Mouse (Mus musculus) embryonic facial prominence, embryonic 14.5 days (tissue): Measurements from ENCODE around the gene Pinlyp. TPM values are rescaled to one million over a fixed set of nuclear protein-coding genes. Genes with fewer than 3 reads are reported as not detected.

Source experiments
- ATAC-seq: fragments of 200-750 bp; cut with Nextera tagmentation; 2 replicates; pipeline ENCODE4 v1.8.0; 2017; ENCODE audit warnings: low read depth, moderate number of reproducible peaks, moderate TSS enrichment
- DNase-seq: peaks from one replicate; pipeline ENCODE4 v3.0.0-alpha.2; 2015; ENCODE audit warnings: low spot score
- H3K27ac ChIP-seq: fragments of 300-500 bp; sonication (generic); replicated peaks from 2 replicates; pipeline ENCODE4 v1.5.1; 2014; ENCODE audit warnings: low read depth, mild to moderate bottlenecking, low read length, moderate library complexity
- H3K27me3 ChIP-seq: fragments of 300-500 bp; sonication (generic); replicated peaks from 2 replicates; pipeline ENCODE4 v1.6.1; 2014; ENCODE audit warnings: low read length; ENCODE audit not compliant: control insufficient read depth, insufficient read depth
- H3K36me3 ChIP-seq: fragments of 300-500 bp; sonication (generic); 2 replicates; pipeline ENCODE4 v1.6.1; 2014; ENCODE audit warnings: low read length, mixed read lengths; ENCODE audit not compliant: control insufficient read depth, insufficient read depth
- H3K4me1 ChIP-seq: fragments of 300-500 bp; sonication (generic); 2 replicates; pipeline ENCODE4 v1.6.1; 2014; ENCODE audit warnings: antibody characterized with exemption, low read length; ENCODE audit not compliant: control insufficient read depth, insufficient read depth
- H3K4me2 ChIP-seq: fragments of 300-500 bp; sonication (generic); 2 replicates; pipeline ENCODE4 v1.6.1; 2014; ENCODE audit warnings: low read depth, mild to moderate bottlenecking, low read length, moderate library complexity, mixed read lengths
- H3K4me3 ChIP-seq: fragments of 300-500 bp; sonication (generic); 2 replicates; pipeline ENCODE4 v1.5.1; 2014; ENCODE audit warnings: low read depth, mild to moderate bottlenecking, low read length
- H3K9ac ChIP-seq: fragments of 300-500 bp; sonication (generic); 2 replicates; pipeline ENCODE4 v1.6.1; 2014; ENCODE audit warnings: low read depth, mild to moderate bottlenecking, low read length, moderate library complexity, mixed read lengths
- H3K9me3 ChIP-seq: fragments of 300-500 bp; sonication (generic); 2 replicates; pipeline ENCODE4 v1.6.1; 2016; ENCODE audit warnings: low read length; ENCODE audit not compliant: control insufficient read depth
- WGBS: fragments of 180-500 bp; shearing (Covaris S2); extraction: QIAGEN DNeasy Blood & Tissue Kit; methylation state at CpG from one replicate; pipeline ENCODE4 v1.1.7; 2014; 5-methylcytosine and 5-hydroxymethylcytosine counted together
- polyA plus RNA-seq: library from polyadenylated mRNA; unstranded; fragments of >200 nt; fragmentation: Nextera tagmentation; extraction: Ambion mirVana; gene quantifications from 2 replicates; pipeline ENCODE4 v1.2.1, GENCODE M21; 2014

The Pinlyp gene
- polyA plus RNA-seq, 1 experiment from 2014 or later, result 1.5 TPM

DNA sequence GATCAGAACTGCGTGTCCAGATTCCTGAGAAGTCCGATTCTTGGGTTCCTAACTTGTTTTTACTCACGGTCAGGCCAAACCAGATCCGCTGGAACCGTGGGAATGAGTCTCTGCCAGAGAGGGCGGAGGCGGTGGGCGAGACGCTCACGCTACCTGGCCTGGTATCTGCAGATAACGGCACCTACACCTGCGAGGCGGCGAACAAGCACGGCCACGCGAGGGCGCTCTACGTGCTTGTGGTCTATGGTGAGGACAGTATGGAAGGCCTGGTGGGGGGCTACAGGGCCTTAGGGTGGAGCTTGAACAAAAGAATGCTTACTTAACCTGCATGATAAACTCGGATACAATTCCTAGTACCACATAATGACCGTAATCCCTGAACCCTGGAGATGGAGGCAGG is 44.4 kb downstream of the Pinlyp start:
- no peak overlapping the region for H3K4me3 ChIP-seq
- no peak for ATAC-seq
- WGBS, result 53% methylated on average over 18 of the region's 21 CpGs
- peaks cover 18% of the 10 kb centered on the region for H3K4me1 ChIP-seq
- DNase-seq, result no peak
- no peak overlapping the region for H3K9ac ChIP-seq
- H3K36me3 ChIP-seq, result no peaks in the 10 kb centered on the region
- H3K27ac ChIP-seq, result no peak overlapping the region
- no peaks in the 10 kb centered on the region for H3K9me3 ChIP-seq
- H3K4me2 ChIP-seq, result no peak overlapping the region
- H3K27me3 ChIP-seq, result peaks cover 12% of the 10 kb centered on the region

DNA sequence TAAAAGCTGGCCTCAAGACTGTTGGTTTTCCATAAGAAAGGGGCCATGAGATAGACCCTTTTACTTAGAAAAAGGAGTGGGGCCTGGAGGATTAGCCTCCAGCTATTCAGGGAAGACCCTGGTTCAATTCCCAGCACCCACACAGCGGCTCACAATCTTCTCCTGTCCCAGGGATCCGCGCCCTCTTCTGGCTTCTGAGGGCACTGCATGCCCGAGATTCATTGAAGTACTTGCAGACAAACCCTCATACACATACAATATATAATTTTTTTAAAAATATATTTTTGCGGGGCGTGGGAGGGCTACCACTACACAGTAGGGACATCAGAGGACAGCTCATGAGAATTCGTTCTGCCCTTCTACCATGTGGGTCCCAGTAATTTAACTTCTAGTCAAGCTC is 45.0 kb downstream of the Pinlyp start:
- Histone ChIP-seq H3K9ac (no peak overlapping the region), H3K36me3 (no peaks in the 10 kb centered on the region), H3K27me3 (peaks cover 12% of the 10 kb centered on the region), H3K4me2 (no peak overlapping the region), H3K4me3 (no peak overlapping the region), H3K4me1 (peaks cover 16% of the 10 kb centered on the region), H3K9me3 (no peaks in the 10 kb centered on the region), H3K27ac (no peak overlapping the region)
- DNase-seq (no peak), ATAC-seq (no peak)
- WGBS, result 37% methylated on average over 7 of the region's 7 CpGs

- H3K9me3 ChIP-seq, result no peaks in the 10 kb centered on the region
- peak overlapping the region; percentile 37 for H3K4me3 ChIP-seq
- ATAC-seq (peak; percentile 38; the same call in 1 of the 2 replicates), DNase-seq (peak; percentile 51)
- H3K36me3 ChIP-seq, result no peaks in the 10 kb centered on the region
- WGBS, result 11% methylated on average over 43 of the region's 43 CpGs
- peaks cover 8% of the 10 kb centered on the region for H3K4me1 ChIP-seq
- peaks cover 12% of the 10 kb centered on the region for H3K27me3 ChIP-seq
- H3K27ac ChIP-seq, result no peak overlapping the region
- H3K4me2 ChIP-seq, result peak overlapping the region; percentile 65
- H3K9ac ChIP-seq, result peak overlapping the region; percentile 40; the same call in 1 of the 2 replicates
Observed at GRCm38 (mm10) chr7:24499856-24500577, 45.9 kb downstream of the Pinlyp start.

Other genes with a start within 250 kb of the Pinlyp start
- gene Zfp61, start 244.9 kb downstream of the Pinlyp start, polyA plus RNA-seq, result 29.8 and 29.9 TPM in 2 replicates
- 8.5 and 12.1 TPM in 2 replicates for gene Zfp94, start 229.5 kb downstream of the Pinlyp start, polyA plus RNA-seq
- gene Tescl, start 212.2 kb downstream of the Pinlyp start, polyA plus RNA-seq, result not detected in 2 replicates
- 2.4 and 4.9 TPM in 2 replicates for gene Lypd5, start 196.9 kb downstream of the Pinlyp start, polyA plus RNA-seq
- 4.1 and 5.8 TPM in 2 replicates for gene Kcnn4, start 175.9 kb downstream of the Pinlyp start, polyA plus RNA-seq
- 17.6 and 19.9 TPM in 2 replicates for gene Smg9, start 146.5 kb downstream of the Pinlyp start, polyA plus RNA-seq
- gene Irgc1, start 93.8 kb downstream of the Pinlyp start, polyA plus RNA-seq, result 0.16 and 0.36 TPM in 2 replicates
- gene Plaur, start 83.6 kb downstream of the Pinlyp start, polyA plus RNA-seq, result 8.0 and 12.2 TPM in 2 replicates
- gene Cadm4, start 64.1 kb downstream of the Pinlyp start, polyA plus RNA-seq, result 2.6 and 2.8 TPM in 2 replicates
- gene Zfp428, start 39.1 kb downstream of the Pinlyp start, polyA plus RNA-seq, result 31.3 and 36.6 TPM in 2 replicates
- 0.19 and 0.22 TPM in 2 replicates for gene AC161166.1, start 33.7 kb downstream of the Pinlyp start, polyA plus RNA-seq
- 11.4 and 12.0 TPM in 2 replicates for gene Irgq, start 15.4 kb downstream of the Pinlyp start, polyA plus RNA-seq
- 88.4 and 97.9 TPM in 2 replicates for gene Xrcc1, start 171 bp upstream of the Pinlyp start, polyA plus RNA-seq
- gene Ethe1, start 41.4 kb upstream of the Pinlyp start, polyA plus RNA-seq, result 25.5 and 25.6 TPM in 2 replicates
- 4.3 and 4.6 TPM in 2 replicates for gene Zfp575, start 41.5 kb upstream of the Pinlyp start, polyA plus RNA-seq
- gene Phldb3, start 64.6 kb upstream of the Pinlyp start, polyA plus RNA-seq, result 0.43 and 0.60 TPM in 2 replicates
- 24.7 TPM in 2 replicates for gene Lypd3, start 90.4 kb upstream of the Pinlyp start, polyA plus RNA-seq
- not detected in 2 replicates for gene Tex101, start 130.6 kb upstream of the Pinlyp start, polyA plus RNA-seq
- gene BC049730, start 163.1 kb upstream of the Pinlyp start, polyA plus RNA-seq, result not detected in 2 replicates
- gene Gm4763, start 180.8 kb upstream of the Pinlyp start, polyA plus RNA-seq, result not detected in 2 replicates
- gene Cd177, start 214.2 kb upstream of the Pinlyp start, polyA plus RNA-seq, result 0.70 and 0.98 TPM in 2 replicates
- 0.46 and 0.56 TPM in 2 replicates for gene Ceacam10, start 231.1 kb upstream of the Pinlyp start, polyA plus RNA-seq